8 mouse cellular contexts compared by ENCODE assay signal in the genomic region with DNA sequence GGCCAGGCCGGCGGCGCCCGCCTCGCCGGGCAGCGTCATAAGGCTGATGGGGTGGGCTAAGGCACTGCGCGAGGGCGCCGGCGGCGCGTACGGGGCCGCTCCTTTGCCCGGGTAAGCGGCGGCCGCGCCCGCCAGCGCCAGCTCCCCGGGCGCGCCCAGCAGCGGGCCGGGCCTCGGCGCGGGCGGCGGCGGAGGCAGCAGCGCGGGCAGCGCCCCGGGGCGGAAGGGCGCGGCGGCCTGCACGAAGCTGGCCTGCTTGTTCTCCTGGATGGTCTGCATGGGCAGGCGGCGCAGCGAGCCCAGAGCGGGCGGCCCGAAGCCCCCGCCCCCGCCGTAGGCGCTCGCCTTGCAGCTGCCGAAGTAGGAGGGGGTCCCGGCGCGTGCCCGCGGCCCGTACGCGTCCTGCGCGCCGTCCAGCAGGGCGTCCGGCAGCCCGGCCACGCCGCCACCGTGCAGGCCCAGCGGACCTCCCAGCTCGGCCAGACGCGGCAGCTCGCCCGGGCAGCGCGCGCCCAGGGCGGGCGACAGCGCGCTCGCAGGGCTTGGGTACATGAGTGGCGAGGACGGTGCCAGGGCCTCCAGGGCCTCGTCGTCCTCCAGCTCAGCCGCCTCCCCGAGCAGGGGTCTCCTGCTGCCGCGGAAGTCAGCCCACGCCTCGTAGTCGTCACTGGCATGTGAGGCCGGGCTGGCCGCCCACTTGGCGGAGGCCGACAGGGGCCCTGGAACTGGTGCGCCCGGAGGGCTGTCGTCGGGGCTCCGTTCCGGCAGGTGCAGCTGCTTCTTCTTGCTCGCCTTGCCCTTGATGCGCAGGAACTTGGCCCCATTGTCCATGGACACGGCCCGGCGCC. TPM values are rescaled to one million over a fixed set of nuclear protein-coding genes. Genes with fewer than 3 reads are reported as not detected.
DNase-seq lines count a peak whose midpoint lies in the region; ATAC-seq and TF ChIP-seq lines count a peak whose summit lies in the region.

No protein-coding gene starts in this region.

- peak overlapping the region; percentile 26; the same call in 1 of the 2 replicates for H3K9ac ChIP-seq in ES-E14 (ENCODE audit: insufficient read depth, low read depth, low read length, poor library complexity, severe bottlenecking)
- peak overlapping the region; percentile 66 for H3K9ac ChIP-seq in heart, embryonic 14.5 days (ENCODE audit: low read length)
- H3K9ac ChIP-seq in liver, embryonic 13.5 days, result no peak overlapping the region

- peaks cover 73% of the 10 kb centered on the region for H3K27me3 ChIP-seq in heart, embryonic 14.5 days (ENCODE audit: control insufficient read depth, insufficient read depth, low read length)
- peaks cover 91% of the 10 kb centered on the region for H3K27me3 ChIP-seq in liver, embryonic 13.5 days

- no peaks in the 10 kb centered on the region for H3K9me3 ChIP-seq in ES-E14 (ENCODE audit: control insufficient read depth, insufficient read depth, low read depth, low read length)
- no peaks in the 10 kb centered on the region for H3K9me3 ChIP-seq in heart, embryonic 14.5 days (ENCODE audit: control insufficient read depth, low read length)
- H3K9me3 ChIP-seq in liver, embryonic 13.5 days (replicated peaks), result no peaks in the 10 kb centered on the region

- H3K36me3 ChIP-seq in ES-E14 (ENCODE audit: control insufficient read depth, insufficient read depth, low read length, poor library complexity, severe bottlenecking), result no peaks in the 10 kb centered on the region
- H3K36me3 ChIP-seq in heart, embryonic 14.5 days (ENCODE audit: control insufficient read depth, insufficient read depth, low read length), result no peaks in the 10 kb centered on the region
- no peaks in the 10 kb centered on the region for H3K36me3 ChIP-seq in liver, embryonic 13.5 days

- no peak overlapping the region for H3K27ac ChIP-seq in ES-E14 (ENCODE audit: insufficient read depth, low read depth, low read length, poor library complexity, severe bottlenecking)
- no peak overlapping the region for H3K27ac ChIP-seq in heart, embryonic 14.5 days (replicated peaks in 1 of 2; ENCODE audit: control insufficient read depth in 1 of 2, insufficient read depth in 1 of 2, low read depth in 2 of 2, low read length in 2 of 2)
- no peak overlapping the region for H3K27ac ChIP-seq in liver, embryonic 13.5 days

- no peak for ATAC-seq in heart, embryonic 14.5 days (ENCODE audit: insufficient number of reproducible peaks, insufficient read depth, low FRiP score, low read depth)
- ATAC-seq in liver, embryonic 13.5 days (ENCODE audit: low read depth), result no peak
- no peak for ATAC-seq in erythroblast, adult 5-6 weeks (replicated peaks; ENCODE audit: low FRiP score, poor library complexity, severe bottlenecking)

- peaks cover 8 to 20% of the 10 kb centered on the region in 2 experiments; a peak in 3 of 4 replicates for H3K4me1 ChIP-seq in ES-E14 (ENCODE audit: control insufficient read depth in 2 of 2, insufficient read depth in 2 of 2, low read length in 2 of 2, poor library complexity in 1 of 2)
- H3K4me1 ChIP-seq in heart, embryonic 14.5 days (ENCODE audit: control insufficient read depth in 2 of 2, insufficient read depth in 2 of 2, low read length in 2 of 2), result peaks cover 6 to 14% of the 10 kb centered on the region in 2 experiments
- H3K4me1 ChIP-seq in liver, embryonic 13.5 days (replicated peaks), result no peaks in the 10 kb centered on the region

- peak overlapping the region; percentile 85 for H3K4me2 ChIP-seq in heart, embryonic 14.5 days (ENCODE audit: low read length)
- H3K4me2 ChIP-seq in liver, embryonic 13.5 days, result peak overlapping the region; percentile 49

- WGBS in heart, embryonic 14.5 days, result 2% methylated on average over 69 of the region's 112 CpGs
- 4% methylated on average over 111 of the region's 112 CpGs for WGBS in liver, embryonic 13.5 days (ENCODE audit: insufficient replicate concordance)

- peak; percentile 52 to 62 for DNase-seq in cerebellum, postnatal 14 days
- no peak for DNase-seq in cerebellum, adult 11-12 months
- no peak for DNase-seq in ES-E14 (ENCODE audit: low read depth, low spot score)
- DNase-seq in liver, embryonic 13.5 days, result no peak
- peak; percentile 59 for DNase-seq in testis, postnatal 10 days (ENCODE audit: low spot score)
- DNase-seq in right cerebral cortex, postnatal 36 days (ENCODE audit: low spot score in 2 of 2), result no peak

- H3K4me3 ChIP-seq in ES-E14 (ENCODE audit: insufficient read depth in 1 of 2, low read depth in 1 of 2, low read length in 2 of 2, poor library complexity in 1 of 2, severe bottlenecking in 1 of 2), result peak overlapping the region; percentile 52 to 70
- H3K4me3 ChIP-seq in heart, embryonic 14.5 days (ENCODE audit: control insufficient read depth in 1 of 2, insufficient read depth in 1 of 2, low read depth in 1 of 2, low read length in 2 of 2), result peak overlapping the region; percentile 34 to 46
- peak overlapping the region; percentile 34 for H3K4me3 ChIP-seq in liver, embryonic 13.5 days (replicated peaks)

- in situ Hi-C loops in ES-E14 (cut with MboI; ENCODE audit: low sequenced_read_pairs in 2 of 2, unreplicated experiment in 2 of 2), result no loop called here

TF ChIP-seq in ES-E14, 5 proteins besides CTCF, POLR2A, EP300 and RAD21:
- TF ChIP-seq MAFK (IDR thresholded peaks at IDR 0.05; ENCODE audit: insufficient read depth, low read depth, low read length) (no peak), CHD2 (IDR thresholded peaks at IDR 0.05; ENCODE audit: low read depth, low read length) (no peak), ZNF384 (IDR thresholded peaks at IDR 0.05; ENCODE audit: low read depth, low read length) (no peak), HCFC1 (IDR thresholded peaks at IDR 0.05; ENCODE audit: borderline replicate concordance, insufficient read depth, low read length) (no peak), ZC3H11A (IDR thresholded peaks at IDR 0.05; ENCODE audit: borderline replicate concordance, low read depth, low read length) (no peak)

RNA-seq across cellular contexts. Expression of a gene that starts 18.7 kb away (rescaled TPM):
- total RNA-seq in ES-E14 (2012; rRNA removed), result 0.98 and 1.2 TPM in 2 replicates
- polyA plus RNA-seq in heart, embryonic 14.5 days (2014; fragmentation: Nextera tagmentation; extraction: Ambion mirVana), result 0.18 and 0.24 TPM in 2 replicates
- not detected in 2 replicates for polyA plus RNA-seq in liver, embryonic 13.5 days (2015; fragmentation: Nextera tagmentation; extraction: Ambion mirVana)
- not detected in 2 replicates for total RNA-seq in erythroblast, adult 5-6 weeks (2015; ENCODE audit: low replicate concordance)
- not detected in 2 replicates for total RNA-seq in erythroblast, adult 5-6 weeks (2017; ENCODE audit: low replicate concordance)

Comparison
In these comparisons a context has a peak if more than half of its experiments do, and no peak if none do; other contexts are left out.
1. DNase-seq: peak in cerebellum, postnatal 14 days (2 of 2) and testis, postnatal 10 days (single experiment); none in cerebellum, adult 11-12 months (single experiment), ES-E14 (single experiment), liver, embryonic 13.5 days (single experiment) and right cerebral cortex, postnatal 36 days (0 of 2).
2. Peak in every context shown above with its lines, with median percentiles within 50 percentile points of each other: H3K4me3 ChIP-seq.